Mouse (Mus musculus) fibroblast of lung, adult 2 months (primary cell): Measurements from ENCODE around the gene Dohh.

Source experiments
- DNase-seq: peaks from one replicate; pipeline ENCODE4 v3.0.0-alpha.2; 2011; ENCODE audit warnings: low read depth

Dohh gene

DNA sequence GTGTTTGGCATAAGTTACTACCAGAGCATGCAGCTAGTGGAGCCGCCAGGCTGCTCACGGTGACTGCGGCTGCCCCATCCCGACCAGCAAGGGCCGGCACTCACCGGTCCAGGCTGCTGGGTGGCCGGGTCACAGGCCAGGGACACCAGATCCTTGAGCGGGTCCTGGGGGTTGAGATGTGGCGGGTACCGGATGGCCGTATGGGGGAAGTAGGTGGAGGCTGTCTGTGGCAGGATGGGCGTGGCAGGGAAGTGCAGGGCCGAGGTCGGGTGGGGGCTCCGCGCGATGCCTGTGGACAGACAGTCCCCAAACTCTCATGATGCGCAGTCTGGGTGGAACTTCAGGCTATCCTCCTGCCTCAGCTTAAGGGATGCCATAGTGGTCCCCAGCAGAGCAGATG is 20.5 kb downstream of the Dohh start:
- DNase-seq, result no peak

- DNase-seq, result no peak
These were observed 21.5 kb downstream of the Dohh start for GRCm38 (mm10) chr10:81405588-81406201.

GRCm38 (mm10) chr10:81406504-81407440 is 22.5 kb downstream of the Dohh start:
- no peak for DNase-seq

DNA sequence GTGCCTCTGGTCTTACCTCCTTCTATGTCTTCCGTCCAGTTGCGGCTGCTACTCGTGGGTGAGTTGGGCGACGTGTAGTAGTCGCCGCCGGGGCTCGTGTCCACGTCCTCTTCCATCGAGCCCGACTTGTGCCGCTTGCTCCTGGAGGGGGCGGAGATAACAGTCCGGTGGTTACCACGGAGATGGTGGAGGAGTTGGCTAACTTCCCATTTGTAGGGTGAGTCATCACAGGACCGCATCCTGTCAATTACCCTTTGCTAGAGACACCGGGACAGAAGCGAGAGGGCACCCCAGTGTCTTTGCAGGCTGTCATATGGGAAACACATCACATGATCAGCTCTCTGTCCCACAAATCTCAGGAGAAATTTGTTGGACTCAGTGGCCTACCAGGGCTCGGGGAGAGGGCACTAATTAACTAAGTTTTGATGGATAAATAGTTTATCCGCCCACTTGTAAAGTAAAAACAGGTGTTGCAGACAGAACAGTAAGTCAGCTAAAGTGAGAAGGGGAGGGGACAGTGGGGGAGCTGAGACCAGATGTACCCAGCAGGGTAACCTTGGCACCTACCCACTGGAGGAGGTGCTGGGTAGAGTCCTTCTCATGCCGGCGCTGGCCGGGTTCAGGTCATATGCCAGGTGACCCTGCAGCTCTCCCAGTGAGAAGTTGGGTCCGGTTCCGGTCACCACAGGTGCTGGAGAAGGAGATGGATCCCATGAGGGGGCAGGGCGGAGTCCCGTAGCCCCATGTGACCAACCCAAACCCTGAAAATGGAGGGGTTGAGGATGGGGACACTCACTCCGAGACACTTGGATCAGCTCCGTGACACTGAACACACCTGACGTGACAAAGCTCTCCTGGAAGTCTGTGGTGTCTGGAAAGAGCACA is 23.6 kb downstream of the Dohh start:
- peak; percentile 88 for DNase-seq

- no peak for DNase-seq
These were observed 24.1 kb downstream of the Dohh start for GRCm38 (mm10) chr10:81408424-81408729.

DNA sequence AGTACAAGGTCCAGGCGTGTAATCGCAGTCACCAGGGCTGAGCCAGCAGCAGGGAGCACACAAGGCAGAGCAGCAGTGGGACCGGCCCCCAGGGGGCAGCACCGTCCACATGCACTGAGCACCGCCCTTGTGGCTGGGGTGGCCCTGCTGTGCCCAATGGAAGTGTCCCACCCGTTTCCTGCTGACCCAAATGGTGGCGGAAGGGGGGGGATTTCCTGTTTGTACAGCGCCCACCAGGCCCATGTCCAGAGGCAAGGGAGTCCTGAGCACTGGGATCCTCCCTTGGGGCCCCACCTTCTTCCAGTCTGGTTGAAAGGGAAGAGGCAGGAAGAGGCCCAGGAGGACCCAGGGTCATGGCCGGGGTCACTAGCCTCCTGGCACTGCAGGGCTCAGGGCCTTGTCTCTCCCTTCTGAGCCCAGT is 24.7 kb downstream of the Dohh start:
- DNase-seq, result no peak

DNA sequence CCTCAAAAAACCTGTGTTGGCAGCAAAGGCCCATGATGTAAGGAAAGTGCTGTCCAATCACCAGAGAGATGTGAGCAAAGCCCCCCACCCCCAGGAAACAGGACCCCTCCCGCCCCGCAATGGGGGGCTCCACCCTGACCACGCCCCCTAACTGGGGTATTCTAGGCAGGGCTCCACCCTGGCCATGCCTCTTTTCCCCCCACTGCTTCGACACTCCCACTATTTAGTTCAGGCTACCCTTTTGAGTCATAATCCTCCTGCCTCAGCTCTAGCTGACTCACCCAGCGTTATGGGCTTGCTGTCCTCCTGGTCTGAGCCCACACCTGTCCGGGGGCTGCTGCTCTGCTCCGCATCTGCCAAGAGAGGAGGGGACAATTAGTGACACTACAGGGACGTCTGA is 25.1 kb downstream of the Dohh start:
- no peak for DNase-seq

DNA sequence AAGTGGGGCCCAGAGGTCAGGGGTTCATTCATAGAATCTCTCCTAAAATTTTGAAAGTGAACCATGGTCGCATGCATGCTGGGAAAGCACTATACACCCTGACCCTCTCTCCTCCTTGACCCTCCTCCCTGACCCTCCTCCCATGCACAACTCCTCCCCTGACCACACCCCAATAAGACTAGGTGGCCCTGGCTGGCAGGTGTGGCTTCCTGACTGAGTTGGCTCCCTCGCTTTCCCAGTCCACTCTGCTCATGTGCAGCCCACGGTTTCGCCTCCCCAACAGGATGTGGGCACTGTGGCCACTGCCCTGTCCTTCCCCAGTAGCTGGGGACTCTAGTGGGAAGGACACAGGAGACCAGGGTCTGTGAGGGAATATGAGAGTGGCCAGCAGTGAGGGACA is 26.1 kb downstream of the Dohh start:
- DNase-seq, result no peak

GRCm38 (mm10) chr10:81410981-81411380 is 26.8 kb downstream of the Dohh start:
- no peak for DNase-seq

DNA sequence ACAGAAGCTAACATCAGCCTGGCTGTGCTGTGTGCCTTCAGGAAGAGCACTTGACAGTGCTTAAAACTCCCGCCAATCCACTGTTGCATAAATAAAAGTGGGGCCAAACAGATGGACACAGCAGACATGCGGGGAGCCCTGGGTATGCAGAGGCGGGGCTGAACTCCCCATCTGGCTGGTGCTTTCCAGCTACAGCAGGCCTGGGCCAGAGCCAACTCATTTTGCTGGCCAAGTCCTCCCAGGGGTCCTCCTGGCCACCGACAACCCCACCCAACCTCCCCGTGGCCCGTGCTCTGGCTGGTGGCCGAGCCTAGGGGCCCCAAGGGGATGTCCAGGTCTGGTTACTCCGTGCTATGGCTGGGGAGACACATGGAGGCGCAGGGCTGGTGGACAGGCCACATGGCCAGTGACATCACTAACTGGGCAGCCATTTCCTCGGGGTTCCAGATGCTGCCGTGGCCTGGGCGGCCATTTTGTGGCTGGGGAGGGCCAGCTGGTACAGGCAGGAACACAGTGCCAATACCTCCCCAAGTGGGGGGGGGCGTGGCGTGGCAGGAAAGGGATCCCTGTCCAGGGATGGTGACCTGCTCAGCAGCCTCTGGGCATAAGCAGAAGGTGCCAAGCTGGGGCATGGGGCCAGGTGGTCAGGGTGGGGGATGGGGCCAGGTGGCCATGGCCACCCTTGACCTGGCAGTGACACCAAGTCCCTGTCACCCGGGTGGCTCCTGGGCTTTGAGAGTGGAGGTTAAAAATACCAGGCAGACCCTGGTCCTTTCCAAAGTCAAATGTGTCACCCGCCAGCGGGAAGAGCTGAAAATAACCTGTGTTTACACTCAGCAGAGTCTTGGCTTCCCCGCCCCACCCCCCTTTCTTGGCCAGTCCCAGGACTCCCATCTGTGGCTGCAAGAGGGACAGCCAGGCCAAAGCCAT is 27.5 kb downstream of the Dohh start:
- DNase-seq, result no peak

DNA sequence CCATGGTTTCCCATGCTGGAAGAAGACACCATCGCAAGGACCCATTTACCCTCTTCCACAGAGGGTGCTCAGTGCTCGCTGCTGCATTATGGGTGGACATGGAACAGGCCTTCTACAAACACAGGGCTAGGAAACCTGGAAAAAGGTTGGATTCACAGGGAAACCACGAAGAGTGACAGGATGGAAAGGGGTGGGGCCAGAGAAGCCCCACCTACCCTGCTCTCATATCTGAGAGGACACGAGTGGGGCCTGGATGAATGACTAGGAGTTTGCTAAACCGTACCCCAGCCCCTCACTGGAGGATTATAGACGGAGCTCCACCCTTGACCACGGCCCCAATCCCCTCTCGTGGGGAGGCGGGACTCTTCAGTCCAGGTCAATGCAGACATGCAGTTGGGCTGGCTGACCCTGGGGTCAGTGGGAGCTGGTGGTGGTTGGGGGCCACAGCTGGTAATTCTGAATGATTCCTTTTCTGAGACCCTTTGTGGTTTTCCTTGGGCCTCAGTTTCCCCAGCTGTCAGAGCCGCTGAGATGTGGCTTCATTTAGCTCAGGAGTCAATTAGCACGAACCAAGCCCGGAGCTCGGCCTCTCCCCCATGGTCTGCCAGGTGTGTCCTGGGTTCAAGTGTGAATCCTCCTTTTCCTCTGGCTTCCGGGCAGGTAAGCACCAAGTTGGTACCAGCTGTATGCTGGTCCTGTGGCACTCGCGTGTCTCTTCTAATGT is 28.5 kb downstream of the Dohh start:
- DNase-seq, result no peak

DNA sequence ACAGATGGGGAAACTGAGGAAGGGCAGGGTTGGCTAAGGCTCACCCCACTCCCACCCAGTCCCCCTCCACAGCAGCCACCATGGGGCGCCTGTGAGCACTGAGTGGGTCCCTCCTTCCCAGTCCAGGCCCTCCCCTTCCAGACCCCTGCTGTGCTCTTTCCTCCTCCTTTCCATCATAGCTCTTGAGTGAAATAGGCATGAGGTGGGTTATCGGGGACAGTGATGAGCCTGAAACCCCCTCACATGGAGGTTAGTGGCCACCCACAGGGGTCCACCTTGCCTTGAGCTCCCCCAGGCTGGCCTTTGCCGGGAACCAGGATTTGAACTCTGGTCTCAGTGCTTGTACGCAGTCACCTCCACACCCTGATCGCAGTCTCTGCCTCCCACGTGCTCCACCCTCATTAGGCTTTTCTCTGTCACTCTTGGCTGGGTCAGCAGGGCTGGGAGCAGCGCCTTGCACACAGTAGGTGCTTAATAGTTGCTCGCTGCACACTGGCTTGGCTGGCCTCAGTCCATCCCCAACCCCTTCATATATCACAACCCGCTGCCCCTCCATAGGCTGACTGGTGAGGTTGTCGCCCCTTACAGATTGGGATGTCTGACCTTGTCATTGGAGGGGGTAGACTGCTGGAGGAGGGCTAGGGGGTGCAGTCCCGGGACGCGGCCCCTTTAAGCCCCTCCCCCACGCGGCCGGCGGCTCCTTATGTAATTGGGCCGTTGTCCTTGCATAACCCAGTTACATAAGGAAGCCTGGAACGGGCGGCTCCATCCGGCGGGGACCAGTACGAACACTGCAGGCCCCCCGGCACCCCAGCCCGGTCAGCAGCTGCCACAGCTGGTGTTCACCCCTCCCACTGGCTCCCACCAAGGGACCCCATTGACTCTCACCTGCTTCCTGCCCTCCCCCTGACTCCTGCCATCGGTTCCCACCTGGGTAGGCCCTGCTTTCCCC is 29.4 kb downstream of the Dohh start:
- DNase-seq, result no peak

DNA sequence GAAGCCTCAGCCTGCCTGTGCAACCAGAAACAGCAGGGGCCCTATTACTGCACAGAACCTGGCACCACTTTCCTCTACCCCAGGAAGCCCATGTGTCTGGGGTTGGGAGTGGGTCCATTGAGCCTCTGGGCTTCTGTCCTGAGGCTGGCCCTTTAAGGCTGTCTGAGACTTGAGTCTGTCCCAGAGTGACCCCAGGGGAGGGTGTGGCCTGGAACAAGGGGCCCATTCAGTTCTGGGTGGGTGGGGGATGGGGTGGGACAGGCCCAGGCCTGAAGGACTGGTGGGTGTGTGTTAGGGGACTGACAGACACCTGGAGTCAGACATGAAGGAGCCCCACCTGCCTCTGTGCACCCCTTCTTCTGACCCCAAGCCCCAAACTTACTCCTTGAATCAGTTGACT is 30.5 kb downstream of the Dohh start:
- DNase-seq, result no peak

GRCm38 (mm10) chr10:81415146-81415545 is 30.9 kb downstream of the Dohh start:
- DNase-seq, result no peak

DNA sequence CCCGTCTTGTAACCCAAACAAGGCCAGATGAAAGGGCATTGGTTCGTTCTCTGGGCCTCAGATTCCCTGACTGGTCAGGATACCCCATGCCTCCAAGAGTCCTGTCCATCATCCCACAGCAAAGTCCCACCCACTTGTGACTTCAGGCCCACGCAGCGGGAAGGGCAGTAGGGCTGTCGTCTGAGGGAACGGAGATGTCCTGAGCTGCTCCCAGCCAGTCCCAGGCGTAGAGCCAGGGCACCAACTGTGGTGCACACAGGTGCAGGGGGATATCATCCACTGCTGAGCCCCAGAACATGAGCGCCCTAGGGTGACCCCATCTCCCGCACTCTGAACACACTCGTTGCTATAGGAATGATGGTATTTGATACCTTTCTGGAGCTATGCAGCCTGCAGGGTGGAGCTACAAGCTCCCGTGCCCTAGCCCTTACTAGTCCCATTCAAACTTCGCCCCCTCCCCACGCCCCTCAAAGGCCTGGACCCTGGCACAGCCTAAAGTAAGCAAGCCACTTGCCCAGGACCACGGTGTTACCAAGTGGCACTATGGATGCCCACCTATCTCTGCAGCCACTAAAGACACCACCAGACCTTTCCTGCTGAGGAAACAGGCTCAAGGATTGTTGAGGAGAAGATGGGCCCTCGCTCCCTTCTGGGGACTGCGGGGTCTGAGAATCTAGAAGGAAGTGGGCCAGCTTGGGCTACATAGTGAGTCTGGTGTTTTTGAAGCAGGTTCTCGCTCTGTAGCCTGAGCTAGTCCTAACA is 31.5 kb downstream of the Dohh start:
- no peak for DNase-seq

DNA sequence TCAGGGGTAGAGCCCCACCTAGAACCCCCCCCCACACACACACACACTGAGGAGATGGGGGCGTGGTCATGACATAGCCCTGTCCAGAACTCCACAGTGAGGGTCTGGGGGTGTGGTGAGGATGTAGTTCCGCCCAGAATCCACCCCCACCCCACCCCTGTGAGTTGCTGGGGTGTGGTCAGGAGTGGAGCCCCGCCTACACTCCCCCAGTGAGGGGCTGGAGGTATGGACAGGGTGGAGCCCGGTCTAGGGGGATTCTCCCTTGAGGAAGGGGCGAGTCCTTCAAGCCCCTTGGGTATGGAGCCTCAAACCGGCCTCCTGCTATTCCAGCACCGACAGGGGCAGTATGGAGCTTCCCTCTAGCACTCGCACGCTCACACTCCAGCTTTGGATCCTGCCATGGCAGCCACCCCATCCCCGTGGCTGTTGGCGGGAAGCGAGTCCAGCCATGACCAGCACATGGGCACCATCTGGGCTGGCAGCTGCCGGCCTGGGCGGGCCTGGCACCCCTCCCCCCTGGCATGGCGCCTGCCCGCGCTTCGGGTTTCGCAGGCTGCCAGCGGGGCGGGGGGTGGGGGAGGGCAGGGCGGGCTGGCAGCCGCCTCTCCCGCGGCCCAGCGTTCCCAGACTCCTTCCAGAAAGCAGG is 32.5 kb downstream of the Dohh start:
- peak; percentile 90 for DNase-seq

DNA sequence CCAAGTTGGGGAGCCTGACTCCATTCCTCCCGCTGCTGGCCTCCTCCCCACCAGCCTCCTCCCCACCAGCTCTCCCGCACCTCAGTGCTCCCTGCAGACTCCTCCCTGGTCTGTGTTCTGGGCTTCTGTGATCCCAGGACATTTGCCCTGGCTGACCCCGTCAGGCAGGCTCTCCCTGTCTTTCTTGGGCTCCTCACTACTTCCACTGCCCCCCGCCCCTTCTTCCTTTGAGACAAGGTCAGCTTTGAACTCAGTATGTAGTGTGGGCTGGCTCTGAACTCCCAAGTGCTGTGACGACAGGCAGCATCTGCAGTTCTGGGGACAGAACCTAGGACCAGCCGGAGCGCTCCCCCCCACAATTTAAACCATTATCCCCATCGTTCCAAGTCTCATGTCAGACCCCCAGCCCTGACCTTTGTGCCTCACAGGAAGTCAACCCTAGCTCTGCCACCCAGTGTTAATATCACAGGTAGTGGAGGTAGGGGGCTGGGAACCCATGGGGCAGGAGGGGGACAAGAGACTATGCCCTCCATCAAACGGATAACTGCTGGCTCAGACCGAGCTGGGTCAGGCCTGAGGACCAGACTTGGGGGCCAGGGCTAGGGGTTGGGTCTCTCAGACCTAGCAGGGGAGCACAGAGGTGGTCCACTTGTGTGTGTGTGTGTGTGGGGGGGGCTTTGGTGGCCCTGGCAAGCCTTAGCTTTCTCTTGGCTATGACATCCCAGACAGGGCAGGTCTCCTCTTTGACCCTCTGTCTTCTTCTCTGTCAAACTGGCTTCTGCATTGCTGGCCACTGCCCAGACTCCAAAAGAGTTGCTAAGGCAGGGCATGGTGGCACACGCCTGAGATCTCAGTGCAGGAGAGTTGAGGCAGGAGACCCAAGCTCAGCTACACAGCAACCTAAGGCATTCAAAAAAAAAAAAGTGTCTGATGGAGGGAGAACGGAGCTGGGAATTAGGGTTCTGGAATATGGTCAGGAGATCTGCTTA is 33.3 kb downstream of the Dohh start:
- no peak for DNase-seq
